Mouse (Mus musculus) E14TG2a.4 (cell line): ENCODE measurements around the gene Tmem184b.

Experiments
- CTCF ChIP-seq: conservative IDR thresholded peaks from 2 replicates; pipeline ENCODE4 v1.5.1; 2014; ENCODE audit warnings: low read length
- POU5F1 ChIP-seq: IDR thresholded peaks from 2 replicates; pipeline ENCODE4 v1.6.1; 2014; ENCODE audit warnings: low read length, borderline replicate concordance

DNA sequence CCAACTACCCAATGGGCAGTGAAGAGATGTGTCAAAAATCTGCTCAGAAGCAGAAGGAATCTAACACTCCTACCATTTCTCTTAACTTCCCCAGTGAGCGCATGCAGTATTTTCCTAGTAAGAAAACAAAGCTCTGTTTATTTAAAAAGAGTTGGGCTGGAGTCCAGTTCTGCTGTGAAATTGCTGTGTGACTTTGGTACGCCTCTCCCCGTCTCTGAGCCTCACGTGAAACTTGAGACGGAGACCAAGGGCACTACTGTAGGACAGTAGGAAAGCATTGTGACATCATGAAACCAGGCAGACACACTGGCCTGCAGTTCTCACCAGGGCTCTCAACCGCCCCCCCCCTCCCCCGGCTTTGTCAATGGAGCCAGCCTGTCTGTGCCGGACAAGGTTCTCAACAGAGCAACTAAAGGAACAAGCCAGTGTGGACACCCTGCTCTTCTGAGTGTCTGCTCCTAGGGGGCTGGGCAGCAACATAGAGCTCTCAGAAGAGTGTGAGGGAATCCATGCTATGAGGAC, 89.5 kb downstream of the Tmem184b start:
- TF ChIP-seq CTCF = no peak
- TF ChIP-seq POU5F1 = no peak
